Mouse (Mus musculus) hindbrain, embryonic 10.5 days (tissue): ENCODE measurements around the gene Spag9. TPM values are rescaled to one million over a fixed set of nuclear protein-coding genes. Genes with fewer than 3 reads are reported as not detected.

ENCODE experiments used
- DNase-seq: peaks from one replicate; pipeline ENCODE4 v3.0.0-alpha.2; 2017; ENCODE audit warnings: low spot score
- H3K27ac ChIP-seq: fragments of 300-500 bp; sonication (generic); 2 replicates; pipeline ENCODE4 v1.5.1; 2016; ENCODE audit warnings: mild to moderate bottlenecking, moderate library complexity
- H3K27me3 ChIP-seq: fragments of 300-500 bp; sonication (generic); 2 replicates; pipeline ENCODE4 v1.6.1; 2016; ENCODE audit warnings: mild to moderate bottlenecking; ENCODE audit not compliant: poor library complexity, insufficient read depth, severe bottlenecking
- H3K36me3 ChIP-seq: fragments of 300-500 bp; sonication (generic); 2 replicates; pipeline ENCODE4 v1.6.1; 2016; ENCODE audit warnings: mild to moderate bottlenecking, moderate library complexity
- H3K4me1 ChIP-seq: fragments of 300-500 bp; sonication (generic); replicated peaks from 2 replicates; pipeline ENCODE4 v1.6.1; 2016; ENCODE audit warnings: mild to moderate bottlenecking
- H3K4me3 ChIP-seq: fragments of 300-500 bp; sonication (generic); 2 replicates; pipeline ENCODE4 v1.5.1; 2016; ENCODE audit warnings: mild to moderate bottlenecking, moderate library complexity
- H3K9me3 ChIP-seq: fragments of 300-500 bp; sonication (generic); 2 replicates; pipeline ENCODE4 v1.6.1; 2016; ENCODE audit warnings: mild to moderate bottlenecking, moderate library complexity
- WGBS: fragments of 180-500 bp; shearing (Covaris S2); methylation state at CpG from one replicate; pipeline ENCODE4 v1.1.7; 2016; 5-methylcytosine and 5-hydroxymethylcytosine counted together
- polyA plus RNA-seq: library from polyadenylated mRNA; unstranded; fragments of >200 nt; fragmentation: Nextera tagmentation; extraction: Ambion mirVana; gene quantifications from 2 replicates; pipeline ENCODE4 v1.2.1, GENCODE M21; 2016

The Spag9 gene
- polyA plus RNA-seq, 1 experiment from 2014 or later, result 70.1 TPM

DNA sequence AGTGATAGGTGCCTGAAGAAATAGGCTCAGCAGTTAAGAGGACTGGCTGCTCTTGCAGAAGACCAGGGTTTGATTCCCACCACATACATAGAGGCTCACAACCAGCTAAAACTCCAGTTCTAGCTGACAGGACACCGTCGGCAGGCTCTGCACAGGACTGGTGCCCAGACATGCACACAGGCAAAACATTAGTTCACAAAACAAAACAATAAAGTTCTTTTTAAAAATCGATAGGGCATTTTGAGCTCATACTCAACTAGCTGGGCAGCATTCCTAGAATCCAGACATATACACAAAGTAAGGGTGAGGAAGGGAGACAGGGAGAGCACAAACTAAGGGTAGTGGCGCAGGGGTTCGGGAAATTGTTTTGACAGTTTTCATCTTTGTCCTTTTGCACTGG lies 1.4 kb upstream of the Spag9 start:
- H3K4me3 ChIP-seq, result peak overlapping the region; percentile 87

DNA sequence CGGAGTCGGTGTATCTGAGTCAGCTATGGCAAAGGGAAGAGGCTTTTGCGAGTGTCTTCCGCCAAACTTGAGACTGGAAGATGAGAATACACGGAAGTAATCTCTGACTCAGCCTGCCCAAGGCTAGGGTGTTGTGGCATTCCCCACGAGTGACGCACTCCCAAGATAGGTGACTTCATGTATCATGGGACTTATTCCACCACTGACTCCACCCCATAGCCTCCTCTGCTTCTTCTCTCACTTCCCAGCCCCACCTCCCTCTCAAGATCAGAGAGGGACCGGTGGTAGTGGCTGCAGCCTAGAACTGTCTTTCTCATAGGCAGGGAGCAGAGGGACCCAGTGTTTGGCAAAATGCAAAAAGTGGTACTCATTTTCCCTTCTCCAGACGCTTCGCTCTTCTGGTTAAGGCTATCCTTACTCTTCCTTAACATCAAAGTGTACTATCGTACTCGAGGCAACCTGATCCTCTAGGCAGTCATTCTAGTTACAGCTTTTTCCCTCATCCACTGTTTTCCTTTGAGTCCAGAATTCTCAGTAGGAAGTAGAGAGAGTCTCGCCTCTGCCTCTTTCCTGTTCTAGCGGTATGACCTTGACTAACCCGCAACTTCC lies 676 bp upstream of the Spag9 start:
- Histone ChIP-seq H3K27me3 (no peaks in the 10 kb centered on the region), H3K4me1 (peaks cover 40% of the 10 kb centered on the region), H3K36me3 (no peaks in the 10 kb centered on the region), H3K27ac (peak overlapping the region; percentile 93), H3K9me3 (no peaks in the 10 kb centered on the region), H3K4me3 (peak overlapping the region; percentile 87)
- DNase-seq, result peak; percentile 41
- WGBS, result 11% methylated on average over 15 of the region's 15 CpGs

More for the DNA sequence above, 1.4 kb upstream of the Spag9 start:
- no peak for DNase-seq
- Histone ChIP-seq H3K27ac (peak overlapping the region; percentile 93), H3K36me3 (no peaks in the 10 kb centered on the region), H3K4me1 (peaks cover 40% of the 10 kb centered on the region), H3K9me3 (no peaks in the 10 kb centered on the region), H3K27me3 (no peaks in the 10 kb centered on the region)
- WGBS, result 62% methylated on average over 5 of the region's 5 CpGs

DNA sequence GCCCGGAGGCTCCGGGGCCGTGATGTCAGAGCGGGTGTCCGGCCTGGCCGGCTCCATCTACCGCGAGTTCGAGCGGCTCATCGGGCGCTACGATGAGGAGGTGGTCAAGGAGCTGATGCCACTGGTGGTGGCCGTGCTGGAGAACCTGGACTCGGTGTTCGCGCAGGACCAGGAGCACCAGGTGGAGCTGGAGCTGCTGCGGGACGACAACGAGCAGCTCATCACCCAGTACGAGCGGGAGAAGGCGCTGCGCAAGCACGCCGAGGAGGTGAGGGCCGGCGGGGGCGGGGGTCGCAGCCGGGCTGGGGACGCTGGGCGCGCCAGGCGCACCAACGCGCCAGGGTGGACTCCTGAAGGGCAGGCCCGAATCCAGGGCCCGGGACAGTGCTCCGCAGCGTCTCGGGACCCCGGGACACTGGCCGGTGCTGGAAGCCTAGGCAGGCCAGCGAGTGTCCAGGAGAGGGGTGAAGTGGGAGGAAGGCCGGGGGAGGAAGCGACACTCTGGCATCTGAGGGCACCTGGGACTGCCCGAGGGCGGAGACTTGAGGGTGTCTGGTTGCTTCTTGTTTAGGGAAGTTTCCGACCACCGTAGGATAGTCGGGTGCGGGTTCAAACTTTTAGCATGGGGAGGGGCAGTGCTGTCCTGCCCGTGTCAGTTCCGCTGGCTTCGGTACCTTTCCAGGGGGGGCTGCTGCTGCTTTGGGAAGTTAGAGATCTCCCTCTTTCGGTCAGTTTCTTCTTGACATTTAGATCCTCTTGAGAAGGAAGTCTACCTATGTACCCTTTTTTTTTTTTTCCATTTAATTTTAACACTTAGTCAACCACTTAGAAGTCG lies 632 bp downstream of the Spag9 start:
- Histone ChIP-seq H3K4me1 (peaks cover 40% of the 10 kb centered on the region), H3K27ac (peak overlapping the region; percentile 93), H3K27me3 (no peaks in the 10 kb centered on the region), H3K36me3 (no peaks in the 10 kb centered on the region), H3K9me3 (no peaks in the 10 kb centered on the region), H3K4me3 (peak overlapping the region; percentile 87)
- peak; percentile 82 for DNase-seq
- under 1% methylated on average over 58 of the region's 58 CpGs for WGBS

DNA sequence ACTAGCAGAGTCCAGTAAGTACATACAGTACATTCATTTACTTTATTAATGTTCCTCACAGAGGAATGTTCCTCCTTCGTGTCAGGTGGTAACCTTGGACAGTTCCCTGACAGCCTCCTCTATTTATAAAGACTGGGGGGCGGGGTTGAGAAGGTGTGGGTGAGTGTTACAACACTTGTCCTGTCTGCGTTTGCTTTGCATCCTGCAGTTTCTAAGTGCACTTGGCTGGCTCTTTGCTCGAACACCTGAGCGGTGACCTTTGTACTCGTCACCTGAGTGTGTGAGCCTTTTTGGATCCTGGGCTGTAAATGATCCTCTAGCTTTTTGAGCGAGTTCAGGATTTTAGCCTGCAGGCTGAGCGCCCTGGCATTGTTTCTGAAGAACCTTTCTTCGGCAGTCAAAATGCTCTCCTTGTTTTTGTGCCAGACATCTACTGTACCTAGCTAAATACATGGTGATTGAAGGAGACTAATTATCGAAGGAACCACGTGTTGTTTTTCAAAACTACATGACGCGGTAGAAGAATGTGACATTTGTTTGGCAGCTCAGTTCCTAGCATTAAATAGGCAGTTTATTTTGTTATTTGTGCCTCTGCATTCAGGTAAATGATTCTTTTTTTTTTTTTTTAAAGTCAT lies 1.4 kb downstream of the Spag9 start:
- Histone ChIP-seq H3K27ac (no peak overlapping the region; the same call in 1 of the 2 replicates), H3K36me3 (peaks cover under 1% of the 10 kb centered on the region; the same call in 1 of the 2 replicates), H3K4me1 (peaks cover 40% of the 10 kb centered on the region), H3K27me3 (no peaks in the 10 kb centered on the region), H3K9me3 (no peaks in the 10 kb centered on the region), H3K4me3 (peak overlapping the region; percentile 87)
- no peak for DNase-seq
- WGBS, result 43% methylated on average over 13 of the region's 13 CpGs

DNA sequence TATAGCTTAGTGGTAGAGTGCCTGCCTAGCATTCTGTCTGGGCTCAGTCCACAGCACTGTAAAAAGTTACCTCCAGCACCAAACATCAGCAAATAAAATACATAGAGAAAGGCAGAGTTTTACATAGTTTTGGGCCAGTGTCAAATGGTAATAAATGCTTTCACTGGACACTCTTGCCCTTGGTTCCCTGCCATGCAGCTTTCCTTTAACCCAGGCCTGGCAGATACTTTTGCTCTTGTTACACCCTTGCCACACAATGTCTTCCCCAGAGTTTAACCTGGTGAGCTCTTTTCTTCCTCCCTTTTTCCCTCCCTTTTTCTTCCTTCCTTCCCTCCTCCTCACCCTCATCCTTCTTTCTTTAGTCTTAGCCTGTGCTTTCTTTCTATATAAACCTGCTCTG lies 3.4 kb downstream of the Spag9 start:
- no peak overlapping the region for H3K4me3 ChIP-seq
- H3K36me3 ChIP-seq, result peaks cover 9% of the 10 kb centered on the region; the same call in 1 of the 2 replicates
- DNase-seq, result no peak
- 0 out of 2 replicates have a peak, but pooled peaks cover 3% of the 10 kb centered on the region for H3K9me3 ChIP-seq
- H3K27ac ChIP-seq, result no peak overlapping the region
- no peaks in the 10 kb centered on the region for H3K27me3 ChIP-seq
- peaks cover 40% of the 10 kb centered on the region for H3K4me1 ChIP-seq

DNA sequence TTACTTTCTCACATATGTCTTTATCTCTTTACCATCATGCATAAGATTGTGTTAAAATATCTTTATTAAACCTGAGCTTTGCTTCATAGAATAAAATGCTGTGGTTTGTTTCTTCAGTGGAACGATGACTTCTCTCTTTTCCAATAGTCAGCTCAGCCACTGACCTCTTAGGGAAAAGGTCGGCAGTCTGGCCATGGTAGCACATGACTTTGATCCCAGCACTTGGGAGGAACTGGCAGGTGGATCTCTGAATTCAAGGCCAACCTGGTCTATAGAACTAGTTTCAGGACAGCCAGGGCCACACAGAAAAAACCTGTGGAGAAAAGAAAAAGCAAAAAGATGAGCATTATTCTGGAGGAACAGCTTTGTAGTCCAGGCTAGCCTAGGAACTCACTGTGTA lies 7.5 kb downstream of the Spag9 start:
- H3K27ac ChIP-seq, result no peak overlapping the region
- peaks cover 13% of the 10 kb centered on the region; the same call in 1 of the 2 replicates for H3K36me3 ChIP-seq
- no peaks in the 10 kb centered on the region for H3K27me3 ChIP-seq
- H3K4me1 ChIP-seq, result peaks cover 8% of the 10 kb centered on the region
- WGBS, result 91% methylated on average over 2 of the region's 2 CpGs
- H3K4me3 ChIP-seq, result no peak overlapping the region
- no peak for DNase-seq
- 0 out of 2 replicates have a peak, but pooled peaks cover 3% of the 10 kb centered on the region for H3K9me3 ChIP-seq

DNA sequence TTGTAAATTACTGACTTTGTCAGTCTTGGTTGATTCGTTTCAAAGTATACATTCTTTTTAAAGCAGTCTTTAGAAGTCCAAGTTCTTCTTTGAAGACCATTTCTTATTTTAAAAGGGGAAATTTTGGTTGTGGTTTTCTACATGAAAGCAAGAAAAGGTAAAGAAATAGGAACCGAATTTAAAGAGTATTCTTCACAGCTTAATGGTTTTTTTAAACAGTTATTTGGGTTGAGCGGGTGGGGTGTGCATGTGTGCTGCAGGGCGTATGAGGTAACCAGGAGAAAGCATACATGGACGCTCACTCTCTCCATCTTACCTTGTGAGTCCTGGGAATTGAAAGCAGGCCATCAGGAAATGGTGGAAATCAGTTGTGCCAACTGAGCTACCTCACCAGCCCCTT lies 23.2 kb downstream of the Spag9 start:
- no peak for DNase-seq

DNA sequence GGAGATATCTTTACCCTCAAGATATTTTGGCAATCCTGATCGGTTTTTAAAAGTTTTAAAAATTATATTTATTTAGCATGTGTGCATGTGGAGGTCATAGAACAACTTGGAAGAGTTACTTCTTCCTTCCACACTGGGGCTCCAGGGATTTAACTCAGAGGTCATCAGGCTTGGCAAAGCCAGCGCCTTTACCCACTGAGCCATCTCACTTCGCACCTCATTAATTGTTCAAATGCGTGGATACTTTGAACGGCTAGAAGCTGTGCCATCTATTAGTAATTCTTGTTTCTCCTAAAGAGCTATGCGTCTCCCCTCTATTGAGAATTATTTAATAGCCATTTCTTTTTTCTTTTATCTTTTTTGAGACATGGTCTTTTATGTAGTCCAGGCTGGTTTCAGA lies 24.5 kb downstream of the Spag9 start:
- no peaks in the 10 kb centered on the region for H3K4me1 ChIP-seq
- no peaks in the 10 kb centered on the region for H3K27me3 ChIP-seq
- H3K36me3 ChIP-seq, result peaks cover 23% of the 10 kb centered on the region
- H3K4me3 ChIP-seq, result no peak overlapping the region
- no peak for DNase-seq
- H3K27ac ChIP-seq, result no peak overlapping the region
- 80% methylated on average over 6 of the region's 6 CpGs for WGBS
- no peaks in the 10 kb centered on the region for H3K9me3 ChIP-seq

More for the DNA sequence above, 23.2 kb downstream of the Spag9 start:
- Histone ChIP-seq H3K9me3 (no peaks in the 10 kb centered on the region), H3K27me3 (no peaks in the 10 kb centered on the region), H3K4me1 (no peaks in the 10 kb centered on the region), H3K27ac (no peak overlapping the region), H3K36me3 (peaks cover 26% of the 10 kb centered on the region), H3K4me3 (no peak overlapping the region)
- WGBS, result 90% methylated on average over 5 of the region's 5 CpGs

DNA sequence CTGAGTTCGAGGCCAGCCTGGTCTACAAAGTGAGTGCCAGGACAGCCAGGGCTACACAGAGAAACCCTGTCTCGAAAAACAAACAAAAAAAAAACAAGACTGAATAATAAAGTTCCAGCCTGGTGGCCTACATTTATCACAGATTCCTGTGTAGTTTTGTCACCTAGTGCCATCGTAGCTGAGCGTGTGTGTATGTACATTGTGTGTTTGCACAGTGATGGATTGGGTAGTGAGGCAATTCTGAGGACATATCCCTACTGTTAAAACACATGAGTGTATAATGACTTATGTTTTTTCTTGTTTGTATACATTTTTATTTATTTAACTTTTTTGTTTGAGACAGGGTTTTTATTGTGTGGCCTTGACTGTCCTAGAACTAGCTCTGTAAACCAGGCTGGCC lies 30.4 kb downstream of the Spag9 start:
- no peaks in the 10 kb centered on the region for H3K36me3 ChIP-seq
- WGBS, result 96% methylated on average over 4 of the region's 4 CpGs
- no peak for DNase-seq

DNA sequence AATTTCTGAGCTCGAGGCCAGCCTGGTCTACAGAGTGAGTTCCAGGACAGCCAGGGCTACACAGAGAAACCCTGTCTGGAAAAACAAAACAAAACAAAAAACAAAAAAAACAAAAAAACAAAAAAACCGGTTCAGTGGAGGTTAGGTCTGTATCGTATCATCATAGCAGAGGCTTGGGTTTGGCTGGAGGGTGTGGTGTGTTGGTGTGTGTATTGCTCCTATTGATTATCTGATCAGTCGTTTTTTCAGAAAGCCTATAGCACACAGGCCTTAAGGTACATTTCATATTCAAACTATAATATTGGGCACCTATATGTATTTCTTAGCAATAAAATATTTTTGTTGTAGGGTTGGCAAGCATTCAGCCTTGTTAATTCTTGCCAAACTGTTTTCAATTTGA lies 36.2 kb downstream of the Spag9 start:
- no peaks in the 10 kb centered on the region for H3K9me3 ChIP-seq
- no peak overlapping the region for H3K4me3 ChIP-seq
- no peaks in the 10 kb centered on the region for H3K36me3 ChIP-seq
- H3K27ac ChIP-seq, result no peak overlapping the region
- WGBS, result 86% methylated on average over 4 of the region's 4 CpGs
- DNase-seq, result no peak
- H3K4me1 ChIP-seq, result no peaks in the 10 kb centered on the region
- H3K27me3 ChIP-seq, result no peaks in the 10 kb centered on the region

More for the DNA sequence above, 30.4 kb downstream of the Spag9 start:
- Histone ChIP-seq H3K27ac (no peak overlapping the region), H3K27me3 (no peaks in the 10 kb centered on the region), H3K9me3 (no peaks in the 10 kb centered on the region), H3K4me1 (no peaks in the 10 kb centered on the region), H3K4me3 (no peak overlapping the region)

DNA sequence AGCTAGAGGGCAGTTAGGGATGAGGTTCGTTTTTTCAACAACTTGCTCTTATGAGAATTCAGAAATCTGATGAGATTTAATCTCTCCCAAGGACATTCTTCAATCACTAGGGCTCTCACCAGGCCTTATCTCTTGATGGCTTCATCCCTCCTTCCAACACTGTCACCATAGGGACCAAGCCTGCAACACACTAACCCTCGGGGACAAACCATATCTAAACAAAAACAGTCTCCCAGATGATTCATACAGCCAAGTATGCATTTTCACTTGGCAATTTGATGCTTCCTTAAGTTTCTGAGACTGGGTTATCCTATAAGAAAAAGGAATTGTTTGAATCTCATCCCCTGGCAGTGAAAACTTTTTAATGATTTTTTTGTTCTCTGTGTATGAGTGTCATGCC lies 37.1 kb downstream of the Spag9 start:
- no peaks in the 10 kb centered on the region for H3K4me1 ChIP-seq
- WGBS, result 64% methylated on average over 2 of the region's 2 CpGs
- H3K27ac ChIP-seq, result no peak overlapping the region
- no peak for DNase-seq
- peaks cover 5% of the 10 kb centered on the region for H3K36me3 ChIP-seq
- H3K9me3 ChIP-seq, result no peaks in the 10 kb centered on the region
- no peaks in the 10 kb centered on the region for H3K27me3 ChIP-seq
- no peak overlapping the region for H3K4me3 ChIP-seq

DNA sequence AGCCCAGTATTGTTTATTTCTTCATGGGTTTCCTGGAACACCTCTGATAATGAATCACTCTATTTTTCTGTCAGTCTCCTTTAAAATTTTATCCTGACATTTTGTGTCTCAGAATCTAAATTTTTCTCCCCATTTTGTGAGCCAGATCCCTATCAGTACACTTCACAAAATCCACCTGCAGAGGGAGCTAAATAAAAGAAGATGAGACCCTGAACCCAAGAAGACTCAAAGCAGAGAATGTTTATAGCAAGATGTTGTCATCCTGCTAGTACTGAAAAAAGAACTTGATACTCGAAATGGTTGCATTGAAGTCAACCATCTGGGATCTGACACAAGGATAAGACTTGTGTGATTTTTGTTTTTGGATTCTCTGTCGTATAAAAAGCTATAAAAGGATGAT lies 40.1 kb downstream of the Spag9 start:
- no peak for DNase-seq
- WGBS, result 48% methylated on average over 2 of the region's 2 CpGs

DNA sequence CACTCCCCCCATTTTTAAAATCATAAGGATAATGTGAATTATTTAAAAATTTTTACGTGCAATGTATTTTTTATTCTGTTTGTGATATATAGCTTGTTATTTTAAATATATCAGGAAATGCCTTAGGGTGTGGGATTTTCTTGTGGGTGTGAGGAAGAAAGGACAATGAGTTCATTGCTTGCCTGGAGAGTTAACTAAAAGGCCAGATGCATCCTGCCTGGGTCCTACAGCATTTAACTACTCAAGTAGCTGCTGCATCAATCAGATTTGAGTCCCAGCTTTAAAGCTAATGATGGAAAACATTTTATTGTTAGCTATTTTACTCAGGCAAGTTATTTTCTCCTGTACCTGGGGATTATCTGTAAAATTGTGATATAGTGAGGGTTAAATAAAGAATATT lies 45.6 kb downstream of the Spag9 start:
- 91% methylated on average over 1 of the region's 1 CpGs for WGBS
- Histone ChIP-seq H3K36me3 (peaks cover 6% of the 10 kb centered on the region), H3K27me3 (no peaks in the 10 kb centered on the region), H3K4me3 (no peak overlapping the region), H3K9me3 (no peaks in the 10 kb centered on the region), H3K4me1 (peaks cover 17% of the 10 kb centered on the region), H3K27ac (no peak overlapping the region)
- no peak for DNase-seq

More for the DNA sequence above, 40.1 kb downstream of the Spag9 start:
- no peak overlapping the region for H3K4me3 ChIP-seq
- no peaks in the 10 kb centered on the region for H3K27me3 ChIP-seq
- peaks cover 6% of the 10 kb centered on the region for H3K36me3 ChIP-seq
- H3K9me3 ChIP-seq, result no peaks in the 10 kb centered on the region
- H3K4me1 ChIP-seq, result no peaks in the 10 kb centered on the region
- no peak overlapping the region for H3K27ac ChIP-seq
